Mouse (Mus musculus) spleen, adult 2 months (tissue): Measurements from ENCODE around the gene Pgghg.

Source experiments
- CTCF ChIP-seq: fragments of 200-500 bp; IDR thresholded peaks from 2 replicates; pipeline ENCODE4 v1.5.1; 2011; ENCODE audit warnings: mild to moderate bottlenecking, inconsistent platforms; ENCODE audit not compliant: insufficient read depth, insufficient read length, insufficient replicate concordance; ENCODE audit errors: extremely low read depth
- POLR2A ChIP-seq: fragments of 200-500 bp; IDR thresholded peaks from 2 replicates; pipeline ENCODE4 v1.6.1; 2011; ENCODE audit warnings: low read depth, low read length, inconsistent platforms

GRCm38 (mm10) chr7:140920418-140921029 is 20.7 kb upstream of the Pgghg start, which contains the start of gene Nlrp6:
- TF ChIP-seq POLR2A = no peak
- no peak for TF ChIP-seq CTCF
